9 mouse cellular contexts compared by ENCODE assay signal in genomic region chr4:64200151-64200807, GRCm38 (mm10).
DNase-seq lines count a peak whose midpoint lies in the region; ATAC-seq and TF ChIP-seq lines count a peak whose summit lies in the region.
"Had no signal": no experiment of that assay in that cellular context is flagged by ENCODE, and none has a peak within 500 bp of the region (broad histone marks: within the 10 kb centered on the region; RNA-seq: fewer than 3 reads in every experiment).

No protein-coding gene starts in this region.

- no peaks in the 10 kb centered on the region for H3K9me3 ChIP-seq in hindbrain, embryonic 13.5 days
- H3K9me3 ChIP-seq in hindbrain, embryonic 11.5 days (ENCODE audit: control insufficient read depth, low read length): no peaks in the 10 kb centered on the region

- no peaks in the 10 kb centered on the region for H3K27me3 ChIP-seq in hindbrain, embryonic 13.5 days
- H3K27me3 ChIP-seq in hindbrain, embryonic 11.5 days (ENCODE audit: control insufficient read depth, insufficient read depth, low read length): no peaks in the 10 kb centered on the region
- no peaks in the 10 kb centered on the region for H3K27me3 ChIP-seq in kidney, adult 2 months (replicated peaks; ENCODE audit: control insufficient read depth, insufficient read depth, low read length)
- H3K27me3 ChIP-seq: megakaryocyte, embryonic 14.5 days had no signal

- 48% methylated on average over 3 of the region's 3 CpGs for WGBS in hindbrain, embryonic 13.5 days
- 90% methylated on average over 3 of the region's 3 CpGs for WGBS in hindbrain, embryonic 11.5 days
- whole genome bisulfite sequencing in kidney, adult 2 months: 54% methylated on average over 3 of the region's 3 CpGs

- TF ChIP-seq POLR2A in kidney, adult 2 months (IDR thresholded peaks at IDR 0.05; ENCODE audit: low read depth, low read length): no peak

- peak; percentile 87 for ATAC-seq in hindbrain, embryonic 13.5 days (ENCODE audit: low FRiP score)
- no peak for ATAC-seq in hindbrain, embryonic 11.5 days (ENCODE audit: low FRiP score)
- no peak for ATAC-seq in granulocyte monocyte progenitor cell, adult 5-6 weeks (replicated peaks; ENCODE audit: poor library complexity, severe bottlenecking)

- no peak overlapping the region for H3K4me3 ChIP-seq in hindbrain, embryonic 13.5 days
- no peak overlapping the region for H3K4me3 ChIP-seq in hindbrain, embryonic 11.5 days (ENCODE audit: low read depth, low read length)
- no peak overlapping the region for H3K4me3 ChIP-seq in layer of hippocampus, adult 2 months
- no peak overlapping the region for H3K4me3 ChIP-seq in kidney, adult 2 months (ENCODE audit: insufficient read depth, low read depth, low read length)
- H3K4me3 ChIP-seq: megakaryocyte, embryonic 14.5 days had no signal

- DNase-seq in hindbrain, embryonic 11.5 days (ENCODE audit: low spot score): no peak
- peak; percentile 96 for DNase-seq in brain, adult 2 months (ENCODE audit: low read depth, low spot score)
- peak; percentile 96 to 98 for DNase-seq in cerebellum, postnatal 25 days
- DNase-seq in layer of hippocampus, adult 2 months (ENCODE audit: low spot score in 2 of 2): peak; percentile 5 to 42
- peak; percentile 45 to 59 for DNase-seq in right cerebral cortex, adult 2 months (ENCODE audit: low spot score in 2 of 2)
- no peak for DNase-seq in kidney, adult 2 months

- H3K4me2 ChIP-seq in hindbrain, embryonic 13.5 days: no peak overlapping the region
- no peak overlapping the region for H3K4me2 ChIP-seq in hindbrain, embryonic 11.5 days (replicated peaks; ENCODE audit: low read depth, low read length)

- H3K4me1 ChIP-seq in hindbrain, embryonic 13.5 days (replicated peaks): 0 out of 2 replicates have a peak, but pooled peaks cover 3% of the 10 kb centered on the region
- H3K4me1 ChIP-seq in hindbrain, embryonic 11.5 days (replicated peaks; ENCODE audit: control insufficient read depth, insufficient read depth, low read length): no peaks in the 10 kb centered on the region
- H3K4me1 ChIP-seq in kidney, adult 2 months (ENCODE audit: control insufficient read depth, insufficient read depth, low read length): no peaks in the 10 kb centered on the region
- H3K4me1 ChIP-seq: megakaryocyte, embryonic 14.5 days had no signal

- no peak overlapping the region for H3K9ac ChIP-seq in hindbrain, embryonic 13.5 days
- no peak overlapping the region for H3K9ac ChIP-seq in hindbrain, embryonic 11.5 days (ENCODE audit: low read depth, low read length)

- TF ChIP-seq CTCF in layer of hippocampus, adult 2 months (conservative IDR thresholded peaks at IDR 0.05): no peak
- no peak for TF ChIP-seq CTCF in kidney, adult 2 months (conservative IDR thresholded peaks at IDR 0.05; ENCODE audit: insufficient read depth, insufficient read length, low read depth, low read length)

- H3K36me3 ChIP-seq in hindbrain, embryonic 13.5 days: no peaks in the 10 kb centered on the region
- H3K36me3 ChIP-seq in hindbrain, embryonic 11.5 days (ENCODE audit: control insufficient read depth, insufficient read depth, low read length): no peaks in the 10 kb centered on the region
- no peaks in the 10 kb centered on the region for H3K36me3 ChIP-seq in kidney, adult 2 months (ENCODE audit: control insufficient read depth, insufficient read depth, low read length)

- 0 out of 2 replicates have a peak overlapping the region, but pooled peaks have one; percentile 40 for H3K27ac ChIP-seq in hindbrain, embryonic 13.5 days
- no peak overlapping the region for H3K27ac ChIP-seq in hindbrain, embryonic 11.5 days (ENCODE audit: low read depth, low read length)
- H3K27ac ChIP-seq in layer of hippocampus, adult 2 months: no peak overlapping the region
- no peak overlapping the region for H3K27ac ChIP-seq in kidney, adult 2 months (ENCODE audit: insufficient read depth, low read depth, low read length)

Comparison
In these comparisons a context has a peak if more than half of its experiments do, and no peak if none do; other contexts are left out.
1. DNase-seq: peak in brain, adult 2 months (single experiment), cerebellum, postnatal 25 days (2 of 2), layer of hippocampus, adult 2 months (2 of 2) and right cerebral cortex, adult 2 months (2 of 2); none in hindbrain, embryonic 11.5 days (single experiment) and kidney, adult 2 months (single experiment).